Mouse (Mus musculus) retina, postnatal 1 day (tissue): ENCODE measurements around the gene Clstn1.

Source experiments
- DNase-seq: peaks from one replicate; pipeline ENCODE4 v3.0.0-alpha.2; 2012

The Clstn1 gene

DNA sequence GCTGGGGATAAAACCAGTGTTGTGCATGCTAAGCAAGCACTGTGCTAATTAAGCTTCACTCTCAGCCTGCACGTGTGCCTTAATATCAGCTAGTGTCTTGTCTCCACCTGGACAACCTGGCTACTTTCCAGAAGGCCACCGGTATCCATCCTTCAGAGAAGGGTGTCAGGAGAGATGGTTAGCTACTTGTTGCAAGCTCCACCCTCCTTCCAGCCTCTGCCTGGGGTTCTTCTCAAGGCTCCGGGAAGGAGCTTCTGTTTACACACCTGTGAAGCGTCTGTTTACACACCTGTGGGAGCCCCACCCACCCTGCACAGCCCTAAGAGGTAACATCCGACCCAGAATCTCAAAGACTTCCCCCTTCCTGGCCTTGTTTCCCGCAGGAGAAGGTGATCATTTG lies 17.6 kb upstream of the Clstn1 start:
- no peak for DNase-seq

DNA sequence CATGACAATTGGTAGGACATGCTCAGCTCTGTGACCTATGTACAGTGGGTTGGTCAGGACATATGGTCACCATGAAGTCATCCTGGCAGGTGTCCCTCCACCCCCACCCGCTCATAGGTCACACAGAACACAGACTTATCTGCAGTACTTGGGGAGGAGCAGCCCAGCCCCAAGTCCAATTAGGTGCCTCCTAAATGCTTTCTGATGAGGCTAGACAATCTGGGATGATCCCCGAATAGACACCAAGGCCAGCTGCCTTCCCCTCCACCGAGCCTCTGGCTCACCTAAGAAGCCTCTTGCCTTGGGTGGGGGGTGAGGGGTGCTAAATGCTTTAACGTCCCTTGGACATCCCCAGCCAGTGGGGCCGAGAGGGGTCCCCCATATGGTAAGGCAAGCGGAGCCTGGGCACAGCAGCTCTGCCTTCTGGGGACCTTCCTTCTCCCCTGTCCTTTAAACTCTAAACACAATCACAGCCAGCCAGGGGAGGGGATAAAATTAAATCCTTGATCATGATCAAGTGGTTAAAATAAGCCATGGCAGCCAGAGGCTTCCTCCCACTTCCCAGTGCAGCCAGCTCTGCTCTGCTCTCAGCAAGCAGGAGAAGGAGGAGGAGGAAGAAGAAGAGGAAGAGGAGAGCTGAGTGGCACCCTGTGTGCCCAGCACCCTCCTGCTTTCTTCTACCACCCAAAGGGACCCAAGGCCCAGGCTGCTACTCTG lies 16.3 kb upstream of the Clstn1 start:
- DNase-seq, result peak; percentile 76

DNA sequence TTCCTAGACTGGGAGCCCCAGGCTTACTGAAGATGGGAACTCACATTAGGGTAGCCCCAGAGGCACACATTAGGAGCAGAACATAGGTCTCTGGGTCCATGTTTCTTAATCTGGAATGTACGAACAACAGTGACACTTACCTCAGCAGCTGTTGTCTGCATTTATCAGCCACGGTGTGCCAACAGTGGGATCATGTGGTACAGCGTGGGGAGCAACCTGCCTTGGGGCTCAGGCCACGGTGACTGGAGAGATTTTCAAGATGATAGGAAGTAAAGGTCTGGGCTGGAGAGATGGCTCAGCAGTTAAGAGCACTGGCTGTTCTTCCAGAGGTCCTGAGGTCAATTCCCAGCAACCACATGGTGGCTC lies 15.8 kb upstream of the Clstn1 start:
- no peak for DNase-seq

DNA sequence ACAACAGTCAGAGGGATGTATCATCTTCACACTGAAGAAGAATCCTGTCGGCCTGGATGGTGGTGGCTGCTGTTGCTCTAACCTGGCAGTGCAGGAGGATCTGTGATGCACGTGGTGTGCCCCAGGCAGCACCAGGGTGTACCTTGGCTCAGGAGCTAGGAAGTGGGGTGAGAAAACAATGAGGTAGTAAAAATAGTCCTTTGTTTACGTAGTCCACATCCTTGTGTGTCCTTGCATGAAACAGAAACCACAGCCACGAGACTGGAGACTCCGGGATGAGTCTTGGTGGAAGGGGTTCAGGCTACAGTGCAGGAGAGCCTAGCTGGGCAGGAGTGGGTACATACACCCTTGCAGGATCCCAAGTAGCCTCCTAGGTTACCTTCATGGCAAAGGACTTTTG lies 15.1 kb upstream of the Clstn1 start:
- DNase-seq, result no peak

DNA sequence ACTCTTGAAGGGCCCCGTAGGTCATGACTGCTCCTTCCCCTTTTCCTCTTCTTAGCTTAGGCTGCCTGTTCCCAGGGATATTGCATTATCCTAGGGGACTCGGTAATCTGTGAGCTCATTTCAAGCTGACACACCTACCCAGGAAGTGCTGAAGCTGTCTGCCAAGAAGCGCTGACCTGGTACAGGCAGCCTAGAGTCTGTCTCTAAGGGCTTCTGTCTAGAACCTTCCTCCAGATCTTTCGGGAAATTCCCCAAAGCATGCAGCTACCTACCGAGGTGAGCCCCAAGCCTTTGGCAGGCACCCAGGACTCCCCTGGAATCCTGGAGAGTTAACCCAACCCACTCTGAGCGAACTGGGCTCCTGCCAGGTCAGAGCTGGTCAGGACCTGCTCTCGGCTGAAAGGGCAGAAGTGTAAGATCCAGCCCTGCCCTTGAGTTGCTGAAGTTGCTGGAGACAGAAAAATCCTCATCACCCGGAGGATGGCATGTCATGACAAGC lies 14.6 kb upstream of the Clstn1 start:
- DNase-seq, result no peak

DNA sequence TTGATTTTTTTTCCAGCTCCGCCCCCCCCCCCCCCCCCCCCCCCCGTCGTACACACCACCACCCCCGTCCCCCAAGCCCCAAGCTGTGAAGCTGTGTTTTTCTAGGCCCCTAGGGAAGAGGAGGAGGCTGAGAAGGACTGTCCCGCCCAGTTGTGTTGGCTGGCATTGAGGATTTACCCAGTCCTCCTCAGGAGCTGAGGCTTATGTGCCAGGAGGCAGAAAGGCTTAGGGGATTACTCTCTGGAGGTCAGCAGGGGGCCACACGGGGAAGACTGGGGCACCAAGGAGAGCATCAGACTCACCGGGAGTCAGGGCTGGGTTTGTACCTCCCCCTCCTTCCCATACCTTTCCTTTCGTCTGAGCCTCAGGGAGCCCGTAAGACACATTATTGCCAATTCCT lies 13.8 kb upstream of the Clstn1 start:
- DNase-seq, result peak; percentile 80

DNA sequence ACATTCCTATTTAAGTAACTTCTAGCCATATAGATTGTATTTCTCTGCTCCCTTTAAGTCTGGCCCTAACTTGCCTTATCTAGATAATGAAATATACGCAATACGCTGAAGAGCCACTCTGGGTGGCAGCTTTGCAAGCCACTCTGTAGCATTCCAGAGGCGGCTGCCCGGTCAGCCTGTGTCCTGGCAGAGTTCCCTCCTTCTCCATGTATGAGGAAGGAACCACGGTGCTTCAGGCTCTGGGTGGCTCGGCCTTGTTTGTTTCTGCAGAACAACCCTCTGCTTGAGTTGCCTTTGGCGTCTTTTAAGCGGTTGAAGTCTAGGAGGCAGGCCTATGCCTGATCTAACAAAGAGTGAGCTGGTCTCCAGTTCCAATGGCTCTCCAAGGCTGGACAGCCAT lies 13.4 kb upstream of the Clstn1 start:
- no peak for DNase-seq

DNA sequence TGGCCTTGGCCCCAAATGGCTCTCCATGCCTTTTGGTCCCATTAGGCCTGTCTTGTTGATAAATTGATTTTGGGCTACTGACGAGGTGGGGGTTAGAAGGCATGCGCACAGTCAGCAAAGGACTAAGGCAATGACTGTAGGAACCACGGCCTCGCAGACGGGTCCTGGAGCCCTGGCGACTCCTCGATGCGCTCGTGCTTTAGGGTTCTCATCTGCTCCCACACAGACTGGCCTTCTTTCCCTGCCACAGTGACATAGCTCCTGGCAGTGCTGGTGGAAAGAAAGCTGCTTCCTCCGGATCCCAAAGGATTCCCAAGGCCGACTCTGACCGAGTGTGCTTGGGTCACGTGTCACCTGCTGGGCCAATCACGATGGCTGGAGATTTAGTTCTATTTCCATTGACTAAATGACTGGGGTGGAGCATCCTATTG lies 11.9 kb upstream of the Clstn1 start:
- no peak for DNase-seq

DNA sequence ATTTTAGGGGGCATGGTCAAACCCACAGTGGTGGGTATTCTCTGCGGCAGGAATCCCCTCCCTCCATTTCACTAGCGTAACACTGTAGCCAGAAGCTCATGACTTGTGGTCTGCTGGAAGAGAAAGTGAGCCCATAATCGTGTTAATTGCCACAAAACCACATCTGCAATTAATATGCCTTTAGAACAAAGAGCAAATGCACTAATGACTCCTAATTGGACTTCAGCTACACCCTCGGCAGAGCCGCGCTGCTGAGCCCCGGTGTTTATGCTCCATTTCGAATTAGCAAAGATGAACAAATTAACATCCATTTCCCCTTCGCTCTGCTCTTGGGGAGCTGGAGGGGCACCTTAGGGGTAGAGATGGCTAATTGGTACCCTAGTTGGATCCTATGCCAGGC lies 10.2 kb upstream of the Clstn1 start:
- DNase-seq, result peak; percentile 91

DNA sequence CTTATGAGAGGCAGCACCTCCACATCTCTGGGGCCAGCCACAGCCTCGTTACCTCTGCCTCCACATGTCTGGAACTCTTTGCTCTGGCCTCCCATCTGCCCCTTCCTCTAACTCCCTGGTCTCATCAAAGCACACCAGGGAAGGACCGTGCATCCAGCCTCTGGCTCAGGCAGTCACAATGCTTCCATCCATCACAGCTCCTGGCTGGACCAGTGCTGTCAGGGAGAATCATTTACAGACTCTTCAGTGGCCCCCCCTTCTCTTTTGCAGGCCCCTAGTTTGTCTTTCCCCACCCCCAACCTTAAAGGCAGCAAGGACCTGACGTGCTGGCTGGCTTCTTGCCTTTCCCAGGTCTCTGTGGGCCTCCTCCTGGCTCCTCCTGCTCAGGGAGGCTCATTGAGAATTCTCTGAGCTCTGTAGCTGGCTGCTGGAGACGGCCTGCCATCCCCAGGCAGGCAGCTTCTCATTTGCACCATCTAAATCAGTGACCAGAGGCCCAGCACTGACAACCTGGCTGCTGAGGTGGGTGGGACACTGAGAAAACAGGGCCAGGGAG lies 9.2 kb upstream of the Clstn1 start:
- peak; percentile 65 for DNase-seq

DNA sequence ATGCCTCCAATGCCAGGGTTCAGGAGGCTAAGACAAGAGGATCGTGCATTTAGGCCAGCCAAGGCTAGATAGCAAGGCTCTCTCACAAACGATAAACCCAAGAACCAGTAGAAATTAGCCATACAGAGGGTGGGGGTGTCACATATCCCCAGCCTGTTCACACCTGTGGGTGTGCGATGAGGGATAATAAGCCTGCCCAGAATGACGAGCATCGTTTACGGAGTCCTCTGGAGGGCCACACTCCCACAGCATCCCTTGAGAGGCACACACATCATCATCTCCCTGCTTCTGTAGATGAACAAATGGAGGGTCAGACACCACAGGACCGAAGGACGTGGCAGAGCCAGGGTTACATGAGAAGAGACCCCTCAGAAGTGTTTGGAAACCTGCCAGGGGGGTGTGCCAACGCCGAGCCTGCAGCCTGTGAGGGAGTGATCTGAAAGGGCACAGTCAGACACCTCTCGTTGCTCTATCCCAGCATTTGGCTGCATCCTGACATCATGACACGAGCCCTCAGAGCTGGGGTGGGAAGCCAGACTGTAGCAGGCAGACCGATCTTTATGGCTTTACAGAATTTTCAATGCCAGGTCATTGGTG lies 8.1 kb upstream of the Clstn1 start:
- DNase-seq, result peak; percentile 57

DNA sequence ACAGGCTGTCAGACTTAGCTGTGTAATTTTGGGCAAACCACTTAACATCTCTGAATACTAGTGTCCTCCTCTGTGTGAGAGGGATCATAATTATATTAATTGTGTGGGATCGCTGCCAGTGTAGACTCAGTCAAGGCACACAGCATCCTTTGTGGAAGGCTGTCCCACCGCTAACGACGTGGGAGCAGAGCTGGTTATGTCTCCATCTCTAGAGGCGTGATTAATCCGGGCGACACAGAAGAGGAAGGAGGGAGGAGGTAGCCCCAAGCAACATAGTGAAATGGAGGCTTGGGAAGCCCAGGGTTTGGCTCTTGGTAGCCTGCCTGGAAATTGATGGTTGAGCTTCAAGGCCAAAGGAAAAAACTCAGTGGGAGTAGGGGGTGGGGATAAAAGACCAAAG lies 7.4 kb upstream of the Clstn1 start:
- DNase-seq, result peak; percentile 92

DNA sequence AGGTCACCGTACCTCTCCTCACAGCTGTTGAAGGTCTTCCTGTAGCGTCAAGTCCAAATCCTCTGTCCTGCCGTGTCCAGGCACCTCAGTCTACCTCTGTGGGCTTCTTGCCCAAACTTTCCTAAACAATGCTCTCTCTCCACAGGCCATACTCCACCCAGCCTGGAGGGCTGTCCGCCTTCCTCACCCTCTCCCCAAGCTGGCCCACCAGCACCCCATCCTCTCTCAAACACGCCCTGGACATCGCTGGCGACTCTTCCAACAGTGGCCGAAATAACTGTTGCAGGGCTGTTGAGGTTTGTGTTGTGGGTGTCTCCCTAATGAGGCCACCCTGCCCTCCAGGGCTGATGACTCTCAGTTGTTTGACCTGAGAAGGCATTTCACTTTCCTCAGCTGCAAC lies 1.0 kb upstream of the Clstn1 start:
- no peak for DNase-seq

DNA sequence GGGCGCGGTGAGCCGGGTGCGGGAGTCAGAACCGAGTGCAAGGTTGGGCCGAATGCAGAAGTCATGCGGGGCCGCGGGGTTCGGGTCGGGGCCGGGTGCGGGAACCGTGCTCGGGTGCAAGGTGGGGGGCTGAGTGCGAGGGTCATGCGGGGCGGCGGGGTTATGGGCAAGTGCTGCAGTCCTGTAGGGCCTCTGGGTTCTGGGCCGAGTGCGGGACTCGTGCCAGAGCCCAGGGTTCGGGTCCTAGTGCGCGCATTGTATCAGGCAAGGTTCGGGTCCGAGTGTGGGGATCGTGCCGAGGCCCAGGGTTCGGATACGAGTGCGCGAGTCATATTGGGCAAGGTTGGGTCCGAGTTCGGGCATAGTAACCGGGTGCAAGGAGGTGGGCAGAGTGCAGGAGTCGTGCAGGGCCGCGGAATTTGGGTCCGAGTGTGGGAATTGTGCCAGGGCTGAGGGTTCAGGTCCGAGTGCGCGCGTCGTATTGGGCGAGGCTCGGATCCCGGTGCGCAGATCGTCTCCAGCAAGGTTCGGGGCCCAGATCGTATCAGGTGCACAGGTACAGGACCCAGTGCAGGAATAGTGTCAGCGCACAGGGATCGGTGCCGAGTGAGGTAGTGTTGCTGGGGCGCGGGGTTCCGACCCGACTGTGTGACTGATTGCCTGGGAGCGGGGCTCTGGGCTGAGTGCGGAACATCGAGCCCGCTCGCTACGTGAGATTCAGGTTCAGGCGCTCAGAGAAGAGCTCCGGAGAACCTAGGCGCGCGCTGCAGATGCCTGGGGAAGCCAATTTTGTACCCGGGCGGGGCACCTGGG lies 721 bp downstream of the Clstn1 start:
- DNase-seq, result peak; percentile 40

DNA sequence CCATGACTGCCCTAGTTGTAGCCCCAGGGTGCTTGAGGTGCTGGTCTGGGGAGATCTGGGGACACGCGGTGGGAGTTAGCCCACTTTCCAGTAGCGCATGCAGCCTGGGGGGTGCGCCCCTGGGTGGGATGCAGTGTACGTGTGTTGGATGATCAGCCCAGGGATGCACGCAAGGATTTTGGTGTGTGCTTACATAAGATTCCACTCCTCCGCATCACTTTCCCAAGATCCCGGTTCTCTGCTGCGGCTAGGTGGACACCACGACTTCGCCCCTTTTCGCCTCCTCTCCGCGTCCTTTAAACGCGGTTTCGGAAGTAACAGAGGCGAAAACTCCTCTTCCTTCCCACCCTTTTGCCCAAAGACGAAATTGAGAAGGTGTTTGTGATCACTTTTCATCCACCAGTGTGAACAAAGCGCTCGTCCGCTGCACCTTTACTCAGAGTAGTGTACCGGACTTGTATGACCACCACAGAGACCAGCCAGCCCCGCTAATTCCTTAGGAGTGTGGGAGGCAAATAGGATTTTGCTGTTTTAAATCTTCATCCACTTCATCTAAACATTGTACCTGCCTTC lies 1.4 kb downstream of the Clstn1 start:
- peak; percentile 51 for DNase-seq

DNA sequence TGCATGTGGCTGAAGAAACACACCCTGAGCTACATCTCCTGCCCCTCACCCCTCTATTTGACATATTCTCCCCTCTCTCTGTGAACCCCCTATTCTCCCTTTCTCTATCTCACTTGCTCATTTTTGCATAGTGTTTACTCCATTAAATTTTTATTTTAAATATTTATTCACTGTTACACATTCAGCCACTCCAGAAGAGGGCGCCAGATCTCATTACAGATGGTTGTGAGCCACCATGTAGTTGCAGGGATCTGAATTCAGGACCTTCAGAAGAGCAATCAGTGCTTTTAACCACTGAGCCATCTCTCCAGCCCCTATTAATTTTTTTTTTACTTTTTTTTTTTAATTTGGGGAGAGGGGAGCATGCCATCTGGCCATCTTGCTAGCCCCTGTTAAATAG lies 3.9 kb downstream of the Clstn1 start:
- no peak for DNase-seq

DNA sequence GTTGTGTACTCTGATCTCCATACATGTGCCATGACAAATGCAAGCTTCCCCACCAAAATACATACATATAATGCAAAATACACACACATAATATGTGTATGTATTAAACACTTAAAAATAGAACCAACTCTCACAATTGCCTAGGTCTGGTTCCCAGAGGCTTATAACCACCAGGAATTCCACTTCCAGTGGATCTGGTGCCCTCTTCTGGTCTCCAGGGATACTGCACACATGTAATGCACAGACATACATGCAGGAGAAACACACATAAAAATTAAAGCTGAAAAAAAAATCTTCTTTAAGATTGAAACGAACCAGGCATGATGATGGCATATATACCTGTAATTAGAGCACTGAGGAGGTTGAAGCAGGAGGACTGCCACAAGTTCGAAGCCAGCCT lies 5.2 kb downstream of the Clstn1 start:
- DNase-seq, result peak; percentile 56

DNA sequence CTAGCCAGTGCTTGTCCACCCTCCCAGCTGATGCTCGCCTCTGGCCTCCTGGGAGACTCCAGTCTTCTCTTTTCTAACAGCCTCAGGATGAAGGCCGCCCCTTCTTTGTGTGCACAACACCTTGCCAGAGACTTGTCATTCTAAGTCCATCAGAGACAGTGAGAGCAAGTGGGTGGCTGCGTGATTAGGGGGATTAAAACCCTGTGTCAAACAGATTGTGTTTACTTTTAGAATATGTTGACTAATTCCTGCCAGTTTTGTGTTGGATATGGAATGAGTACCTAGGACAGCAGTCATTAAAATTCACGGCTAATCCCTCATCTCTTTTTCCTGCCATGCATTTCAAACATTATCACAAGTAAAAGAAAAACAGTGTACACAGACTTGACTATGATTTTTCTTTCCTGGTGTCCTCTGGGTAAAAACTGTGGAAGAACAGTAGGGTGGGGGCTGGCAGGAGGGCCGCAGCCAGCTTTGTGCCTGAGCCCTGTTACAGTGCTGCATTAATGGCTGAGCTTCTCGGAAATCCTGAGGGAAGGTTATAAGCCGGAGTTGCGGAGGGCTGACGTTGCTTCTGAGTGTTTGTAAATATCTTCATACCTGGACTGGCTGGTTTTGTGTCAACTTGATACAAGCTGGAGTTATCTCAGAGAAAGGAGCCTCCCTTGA lies 8.8 kb downstream of the Clstn1 start:
- DNase-seq, result no peak

DNA sequence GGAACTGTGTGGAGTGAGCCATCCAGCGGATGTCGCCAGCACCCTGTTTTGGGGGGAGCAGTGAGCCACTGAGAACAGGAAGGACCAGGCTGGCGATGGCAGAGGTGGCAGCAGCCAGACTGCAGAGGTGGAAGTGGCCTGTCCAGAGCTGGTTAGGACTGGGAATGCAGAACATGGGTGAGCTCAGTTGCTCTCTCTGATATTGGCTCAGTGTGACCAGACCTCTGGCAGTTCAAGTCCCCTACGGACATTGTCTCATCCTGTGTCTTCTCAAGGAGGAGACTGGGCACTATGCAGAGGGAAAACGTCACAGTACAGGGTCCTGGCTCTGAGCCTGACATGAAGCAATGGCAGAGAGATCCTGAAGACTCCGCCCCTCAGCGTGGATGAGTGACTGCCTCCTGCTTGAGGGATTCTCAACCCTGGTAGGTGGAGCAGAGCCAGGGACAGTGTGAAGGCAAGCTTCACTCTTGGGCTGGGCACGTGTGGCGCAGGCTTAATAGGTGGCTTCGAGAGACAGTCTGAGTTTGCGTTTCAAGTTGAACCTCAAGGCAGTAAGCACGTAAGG lies 11.5 kb downstream of the Clstn1 start:
- DNase-seq, result no peak

DNA sequence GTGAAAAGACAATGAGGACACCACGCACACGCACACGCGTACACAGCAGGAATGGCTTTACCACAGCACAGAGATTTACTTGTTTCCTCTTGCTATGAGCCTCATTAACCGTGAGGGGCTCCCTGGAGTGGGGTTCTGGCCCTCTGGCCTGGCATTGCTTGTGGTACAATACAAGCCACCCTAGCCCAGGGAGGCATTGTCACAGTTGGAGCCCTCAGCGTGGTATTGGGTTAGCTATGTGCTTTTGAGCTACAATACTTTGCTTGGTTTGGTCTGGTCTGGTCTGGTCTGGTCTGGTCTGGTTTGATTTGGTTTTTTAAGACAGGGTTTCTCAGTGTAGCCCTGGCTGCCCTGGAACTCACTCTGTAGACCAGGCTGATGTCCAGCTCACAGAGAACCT lies 13.3 kb downstream of the Clstn1 start:
- DNase-seq, result no peak

DNA sequence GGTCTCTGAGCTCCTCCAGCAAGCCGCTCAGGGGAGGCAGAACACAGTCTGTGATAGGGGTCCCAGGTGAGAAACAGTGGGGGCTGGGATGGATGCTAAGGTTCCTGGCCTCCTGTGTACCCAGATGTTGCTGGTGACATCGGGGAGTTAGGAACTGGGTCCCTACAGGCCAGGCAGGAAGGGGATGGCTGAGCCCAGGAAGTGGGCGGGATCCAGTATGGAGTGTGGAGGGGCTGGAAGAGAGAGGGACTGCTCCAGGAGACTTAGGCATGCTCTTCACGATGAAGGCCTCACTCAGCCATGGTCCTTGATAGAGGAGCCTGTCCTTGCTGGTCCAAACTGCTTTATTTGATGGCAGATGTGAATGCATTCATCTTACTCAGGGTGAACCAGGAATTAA lies 13.9 kb downstream of the Clstn1 start:
- DNase-seq, result no peak

DNA sequence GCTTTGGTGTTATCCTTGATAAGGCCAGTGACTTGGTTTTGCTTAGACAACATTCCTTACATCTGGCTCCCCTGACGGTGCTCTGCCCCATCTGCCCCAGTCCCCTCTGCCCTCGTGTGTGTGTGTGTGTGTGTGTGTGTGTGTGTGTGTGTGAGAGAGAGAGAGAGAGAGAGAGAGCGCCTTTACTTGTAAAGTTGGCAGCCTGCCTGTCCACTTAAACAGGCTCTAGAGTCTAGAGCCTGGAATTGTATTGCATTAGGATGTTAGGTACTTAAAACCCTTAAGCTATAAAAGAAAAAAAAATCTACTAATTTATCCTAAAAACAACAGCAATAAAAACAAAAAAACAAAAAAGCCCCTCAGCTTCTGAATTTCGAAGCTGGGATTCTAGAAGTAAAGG lies 15.2 kb downstream of the Clstn1 start:
- no peak for DNase-seq
